Mouse (Mus musculus): ENCODE results near the gene Sufu. TPM values are rescaled to one million over a fixed set of nuclear protein-coding genes. Genes with fewer than 3 reads are reported as not detected.
A peak's percentile ranks its signal among the peaks of the same experiment; 100 is the strongest.

The Sufu gene
- polyA plus RNA-seq, 1 experiment from 2014 or later = 33.2 TPM

- Histone ChIP-seq H3K27ac (ENCODE audit: low read depth, low read length) (no peak overlapping the region), H3K9me3 (ENCODE audit: control insufficient read depth, low read length) (no peaks in the 10 kb centered on the region), H3K9ac (ENCODE audit: low read depth, low read length) (no peak overlapping the region), H3K36me3 (ENCODE audit: control insufficient read depth, insufficient read depth, low read length) (no peaks in the 10 kb centered on the region), H3K4me3 (ENCODE audit: low read depth, low read length) (no peak overlapping the region), H3K27me3 (ENCODE audit: control insufficient read depth, insufficient read depth, low read length) (no peaks in the 10 kb centered on the region), H3K4me1 (replicated peaks; ENCODE audit: control insufficient read depth, insufficient read depth, low read length) (peaks cover 4% of the 10 kb centered on the region; the same call in 1 of the 2 replicates), H3K4me2 (replicated peaks; ENCODE audit: low read depth, low read length) (no peak overlapping the region)
- ATAC-seq (ENCODE audit: low FRiP score) (peak; percentile 6; the same call in 1 of the 2 replicates), DNase-seq (ENCODE audit: low spot score) (no peak)
- 5% methylated on average over 2 of the region's 2 CpGs for WGBS
These were observed 93.9 kb downstream of the Sufu start for GRCm38 (mm10) chr19:46490634-46491033.

- Histone ChIP-seq H3K4me2 (replicated peaks; ENCODE audit: low read depth, low read length) (no peak overlapping the region), H3K9me3 (ENCODE audit: control insufficient read depth, low read length) (no peaks in the 10 kb centered on the region), H3K27me3 (ENCODE audit: control insufficient read depth, insufficient read depth, low read length) (no peaks in the 10 kb centered on the region), H3K36me3 (ENCODE audit: control insufficient read depth, insufficient read depth, low read length) (no peaks in the 10 kb centered on the region), H3K27ac (ENCODE audit: low read depth, low read length) (no peak overlapping the region), H3K9ac (ENCODE audit: low read depth, low read length) (no peak overlapping the region), H3K4me3 (ENCODE audit: low read depth, low read length) (no peak overlapping the region), H3K4me1 (replicated peaks; ENCODE audit: control insufficient read depth, insufficient read depth, low read length) (peaks cover 4% of the 10 kb centered on the region; the same call in 1 of the 2 replicates)
- no peak for ATAC-seq (ENCODE audit: low FRiP score)
- WGBS = 88% methylated on average over 8 of the region's 8 CpGs
- no peak for DNase-seq (ENCODE audit: low spot score)
These were observed 98.4 kb downstream of the Sufu start for GRCm38 (mm10) chr19:46495136-46495535.

GRCm38 (mm10) chr19:46497230-46497629, 100.5 kb downstream of the Sufu start:
- Histone ChIP-seq H3K4me1 (replicated peaks; ENCODE audit: control insufficient read depth, insufficient read depth, low read length) (no peaks in the 10 kb centered on the region), H3K36me3 (ENCODE audit: control insufficient read depth, insufficient read depth, low read length) (no peaks in the 10 kb centered on the region), H3K9me3 (ENCODE audit: control insufficient read depth, low read length) (no peaks in the 10 kb centered on the region), H3K4me3 (ENCODE audit: low read depth, low read length) (no peak overlapping the region), H3K4me2 (replicated peaks; ENCODE audit: low read depth, low read length) (no peak overlapping the region), H3K27me3 (ENCODE audit: control insufficient read depth, insufficient read depth, low read length) (no peaks in the 10 kb centered on the region), H3K27ac (ENCODE audit: low read depth, low read length) (no peak overlapping the region), H3K9ac (ENCODE audit: low read depth, low read length) (no peak overlapping the region)
- no peak for DNase-seq (ENCODE audit: low spot score)
- ATAC-seq (ENCODE audit: low FRiP score) = no peak
- 57% methylated on average over 2 of the region's 2 CpGs for WGBS

GRCm38 (mm10) chr19:46499539-46499835, 102.8 kb downstream of the Sufu start:
- no peaks in the 10 kb centered on the region for H3K9me3 ChIP-seq (ENCODE audit: control insufficient read depth, low read length)
- 4% methylated on average over 3 of the region's 3 CpGs for WGBS

GRCm38 (mm10) chr19:46499836-46500580, 103.3 kb downstream of the Sufu start:
- Histone ChIP-seq H3K4me2 (replicated peaks; ENCODE audit: low read depth, low read length) (peak overlapping the region; percentile 92), H3K4me3 (ENCODE audit: low read depth, low read length) (peak overlapping the region; percentile 87), H3K9ac (ENCODE audit: low read depth, low read length) (peak overlapping the region; percentile 94), H3K27ac (ENCODE audit: low read depth, low read length) (peak overlapping the region; percentile 100), H3K36me3 (ENCODE audit: control insufficient read depth, insufficient read depth, low read length) (no peaks in the 10 kb centered on the region), H3K4me1 (replicated peaks; ENCODE audit: control insufficient read depth, insufficient read depth, low read length) (peaks cover 3% of the 10 kb centered on the region; the same call in 1 of the 2 replicates), H3K9me3 (ENCODE audit: control insufficient read depth, low read length) (no peaks in the 10 kb centered on the region), H3K27me3 (ENCODE audit: control insufficient read depth, insufficient read depth, low read length) (no peaks in the 10 kb centered on the region)
- DNase-seq (ENCODE audit: low spot score) = peak; percentile 100
- 0% methylated on average over 47 of the region's 52 CpGs for WGBS
- ATAC-seq (ENCODE audit: low FRiP score) = peak; percentile 86

More at GRCm38 (mm10) chr19:46499539-46499835, 102.8 kb downstream of the Sufu start:
- Histone ChIP-seq H3K27ac (ENCODE audit: low read depth, low read length) (0 out of 2 replicates have a peak overlapping the region, but pooled peaks have one; percentile 6), H3K36me3 (ENCODE audit: control insufficient read depth, insufficient read depth, low read length) (no peaks in the 10 kb centered on the region), H3K27me3 (ENCODE audit: control insufficient read depth, insufficient read depth, low read length) (no peaks in the 10 kb centered on the region), H3K9ac (ENCODE audit: low read depth, low read length) (no peak overlapping the region; the same call in 1 of the 2 replicates), H3K4me1 (replicated peaks; ENCODE audit: control insufficient read depth, insufficient read depth, low read length) (0 out of 2 replicates have a peak, but pooled peaks cover 1% of the 10 kb centered on the region), H3K4me2 (replicated peaks; ENCODE audit: low read depth, low read length) (peak overlapping the region; percentile 12), H3K4me3 (ENCODE audit: low read depth, low read length) (peak overlapping the region; percentile 6; the same call in 1 of the 2 replicates)
- DNase-seq (ENCODE audit: low spot score) (no peak), ATAC-seq (ENCODE audit: low FRiP score) (no peak)

- Histone ChIP-seq H3K4me2 (replicated peaks; ENCODE audit: low read depth, low read length) (peak overlapping the region; percentile 92), H3K9ac (ENCODE audit: low read depth, low read length) (peak overlapping the region; percentile 94), H3K4me1 (replicated peaks; ENCODE audit: control insufficient read depth, insufficient read depth, low read length) (peaks cover 8% of the 10 kb centered on the region), H3K36me3 (ENCODE audit: control insufficient read depth, insufficient read depth, low read length) (no peaks in the 10 kb centered on the region), H3K9me3 (ENCODE audit: control insufficient read depth, low read length) (no peaks in the 10 kb centered on the region), H3K4me3 (ENCODE audit: low read depth, low read length) (peak overlapping the region; percentile 87), H3K27ac (ENCODE audit: low read depth, low read length) (peak overlapping the region; percentile 100), H3K27me3 (ENCODE audit: control insufficient read depth, insufficient read depth, low read length) (no peaks in the 10 kb centered on the region)
- ATAC-seq (ENCODE audit: low FRiP score) (peak; percentile 41), DNase-seq (ENCODE audit: low spot score) (peak; percentile 83)
- WGBS = under 1% methylated on average over 43 of the region's 50 CpGs
These were observed 104.1 kb downstream of the Sufu start for GRCm38 (mm10) chr19:46500581-46501341.

- under 1% methylated on average over 42 of the region's 64 CpGs for WGBS
These were observed 104.8 kb downstream of the Sufu start, which contains the start of gene Trim8 for GRCm38 (mm10) chr19:46501401-46502068. TSS of gene Trim8 (plus strand) at chr19:46501702.

GRCm38 (mm10) chr19:46502069-46502455, 105.4 kb downstream of the Sufu start:
- Histone ChIP-seq H3K4me3 (ENCODE audit: low read depth, low read length) (peak overlapping the region; percentile 87), H3K4me2 (replicated peaks; ENCODE audit: low read depth, low read length) (peak overlapping the region; percentile 92), H3K27me3 (ENCODE audit: control insufficient read depth, insufficient read depth, low read length) (no peaks in the 10 kb centered on the region), H3K9me3 (ENCODE audit: control insufficient read depth, low read length) (no peaks in the 10 kb centered on the region), H3K9ac (ENCODE audit: low read depth, low read length) (peak overlapping the region; percentile 94), H3K4me1 (replicated peaks; ENCODE audit: control insufficient read depth, insufficient read depth, low read length) (peaks cover 20% of the 10 kb centered on the region), H3K27ac (ENCODE audit: low read depth, low read length) (peak overlapping the region; percentile 100), H3K36me3 (ENCODE audit: control insufficient read depth, insufficient read depth, low read length) (0 out of 2 replicates have a peak, but pooled peaks cover 2% of the 10 kb centered on the region)
- DNase-seq (ENCODE audit: low spot score) (peak; percentile 74), ATAC-seq (ENCODE audit: low FRiP score) (no peak)
- under 1% methylated on average over 43 of the region's 46 CpGs for WGBS

More at GRCm38 (mm10) chr19:46501401-46502068, 104.8 kb downstream of the Sufu start, which contains the start of gene Trim8:
- Histone ChIP-seq H3K27me3 (ENCODE audit: control insufficient read depth, insufficient read depth, low read length) (no peaks in the 10 kb centered on the region), H3K9me3 (ENCODE audit: control insufficient read depth, low read length) (no peaks in the 10 kb centered on the region), H3K4me2 (replicated peaks; ENCODE audit: low read depth, low read length) (peak within 1 kb of the TSS; percentile 92), H3K9ac (ENCODE audit: low read depth, low read length) (peak within 1 kb of the TSS; percentile 94), H3K4me1 (replicated peaks; ENCODE audit: control insufficient read depth, insufficient read depth, low read length) (peaks cover 15% of the 10 kb centered on the region), H3K27ac (ENCODE audit: low read depth, low read length) (peak within 1 kb of the TSS; percentile 100), H3K36me3 (ENCODE audit: control insufficient read depth, insufficient read depth, low read length) (0 out of 2 replicates have a peak, but pooled peaks cover 1% of the 10 kb centered on the region), H3K4me3 (ENCODE audit: low read depth, low read length) (peak within 1 kb of the TSS; percentile 87)
- DNase-seq (ENCODE audit: low spot score) (peak; percentile 85), ATAC-seq (ENCODE audit: low FRiP score) (peak; percentile 68)

Data from hindbrain, embryonic 11.5 days (tissue).